Mouse (Mus musculus) ES-Bruce4 (cell line): Measurements from ENCODE around the gene Cdc42ep3. TPM values are rescaled to one million over a fixed set of nuclear protein-coding genes. Genes with fewer than 3 reads are reported as not detected.
A peak's percentile ranks its signal among the peaks of the same experiment; 100 is the strongest.

Experiments used
- H3K27ac ChIP-seq: 2 replicates; pipeline ENCODE4 v1.5.1; 2012; ENCODE audit warnings: low read length, inconsistent platforms; ENCODE audit not compliant: insufficient read depth
- H3K27me3 ChIP-seq: 2 replicates; pipeline ENCODE4 v1.6.1; 2012; ENCODE audit warnings: mild to moderate bottlenecking, low read length, inconsistent platforms; ENCODE audit not compliant: control insufficient read depth, poor library complexity, insufficient read depth, severe bottlenecking
- H3K36me3 ChIP-seq: 2 replicates; pipeline ENCODE4 v1.6.1; 2012; ENCODE audit warnings: inconsistent platforms, mild to moderate bottlenecking, low read length, moderate library complexity; ENCODE audit not compliant: control insufficient read depth, poor library complexity, insufficient read depth, severe bottlenecking
- H3K4me1 ChIP-seq: one replicate; pipeline ENCODE4 v1.8.1; 2011; ENCODE audit warnings: low read length; ENCODE audit not compliant: control insufficient read depth, insufficient read depth
- H3K4me3 ChIP-seq: 2 replicates; pipeline ENCODE4 v1.5.1; 2011; ENCODE audit warnings: low read depth, mild to moderate bottlenecking, low read length
- H3K9ac ChIP-seq: 2 replicates; pipeline ENCODE4 v1.6.1; 2012; ENCODE audit warnings: low read depth, mild to moderate bottlenecking, inconsistent platforms; ENCODE audit not compliant: poor library complexity, severe bottlenecking
- H3K9me3 ChIP-seq: replicated peaks from 2 replicates; pipeline ENCODE4 v1.6.1; 2012; ENCODE audit warnings: mild to moderate bottlenecking, low read length, inconsistent platforms; ENCODE audit not compliant: control insufficient read depth, poor library complexity, insufficient read depth, severe bottlenecking
- CTCF ChIP-seq: IDR thresholded peaks from one replicate; pipeline ENCODE4 v1.8.1; 2011; ENCODE audit warnings: low read depth, low read length
- EP300 ChIP-seq: IDR thresholded peaks from 2 replicates; pipeline ENCODE4 v1.6.1; 2011; ENCODE audit warnings: low read depth, low read length; ENCODE audit not compliant: insufficient read depth
- POLR2A ChIP-seq: IDR thresholded peaks from one replicate; pipeline ENCODE4 v1.8.1; 2011; ENCODE audit warnings: low read length; ENCODE audit not compliant: insufficient read depth
- polyA plus RNA-seq: library from polyadenylated mRNA; stranded (reverse); fragments of >200 nt; gene quantifications from 2 replicates; pipeline ENCODE4 v1.2.4, GENCODE M21; 2011; ENCODE audit warnings: low read depth; ENCODE audit not compliant: missing spikeins, insufficient read depth, insufficient read length

Cdc42ep3 gene
- 9.6 and 10.6 TPM in 2 replicates for polyA plus RNA-seq

- Histone ChIP-seq H3K36me3 (no peaks in the 10 kb centered on the region), H3K4me1 (no peaks in the 10 kb centered on the region), H3K9me3 (no peaks in the 10 kb centered on the region), H3K27me3 (0 out of 2 replicates have a peak, but pooled peaks cover 2% of the 10 kb centered on the region), H3K27ac (no peak within 1 kb of the TSS), H3K4me3 (peak within 1 kb of the TSS; percentile 99), H3K9ac (peak within 1 kb of the TSS; percentile 74)
- TF ChIP-seq POLR2A = no peak
- no peak for TF ChIP-seq CTCF
- TF ChIP-seq EP300 = no peak
These were observed at the start of gene Cdc42ep3 for GRCm38 (mm10) chr17:79354444-79355270. Gene Cdc42ep3, minus strand, starts transcription at chr17:79355091.

- H3K9me3 ChIP-seq = no peaks in the 10 kb centered on the region
- H3K27ac ChIP-seq = no peak overlapping the region
- no peaks in the 10 kb centered on the region for H3K36me3 ChIP-seq
- H3K4me1 ChIP-seq = no peaks in the 10 kb centered on the region
- no peaks in the 10 kb centered on the region for H3K27me3 ChIP-seq
- TF ChIP-seq EP300 = no peak
- no peak for TF ChIP-seq CTCF
- no peak overlapping the region for H3K4me3 ChIP-seq
- no peak overlapping the region for H3K9ac ChIP-seq
These were observed 45.5 kb upstream of the Cdc42ep3 start for GRCm38 (mm10) chr17:79400356-79400755.

- Histone ChIP-seq H3K4me3 (no peak overlapping the region), H3K9me3 (no peaks in the 10 kb centered on the region), H3K4me1 (no peaks in the 10 kb centered on the region), H3K9ac (no peak overlapping the region), H3K27ac (no peak overlapping the region), H3K27me3 (no peaks in the 10 kb centered on the region), H3K36me3 (no peaks in the 10 kb centered on the region)
- TF ChIP-seq EP300 (no peak), CTCF (no peak), POLR2A (no peak)
These were observed 43.5 kb upstream of the Cdc42ep3 start for GRCm38 (mm10) chr17:79398416-79398815.

- TF ChIP-seq EP300 = no peak
- no peak for TF ChIP-seq POLR2A
- no peak for TF ChIP-seq CTCF
- Histone ChIP-seq H3K9me3 (no peaks in the 10 kb centered on the region), H3K9ac (no peak overlapping the region)
These were observed 39.9 kb upstream of the Cdc42ep3 start for GRCm38 (mm10) chr17:79394799-79395198.

GRCm38 (mm10) chr17:79393886-79394285 is 39.0 kb upstream of the Cdc42ep3 start:
- Histone ChIP-seq H3K9me3 (no peaks in the 10 kb centered on the region), H3K9ac (no peak overlapping the region), H3K27me3 (no peaks in the 10 kb centered on the region), H3K36me3 (no peaks in the 10 kb centered on the region), H3K27ac (no peak overlapping the region), H3K4me3 (no peak overlapping the region), H3K4me1 (no peaks in the 10 kb centered on the region)
- TF ChIP-seq POLR2A = no peak
- no peak for TF ChIP-seq EP300
- no peak for TF ChIP-seq CTCF

More at GRCm38 (mm10) chr17:79394799-79395198, 39.9 kb upstream of the Cdc42ep3 start:
- no peak overlapping the region for H3K27ac ChIP-seq
- no peaks in the 10 kb centered on the region for H3K27me3 ChIP-seq
- no peaks in the 10 kb centered on the region for H3K4me1 ChIP-seq
- H3K36me3 ChIP-seq = no peaks in the 10 kb centered on the region
- H3K4me3 ChIP-seq = no peak overlapping the region

GRCm38 (mm10) chr17:79387465-79388066 is 32.7 kb upstream of the Cdc42ep3 start:
- Histone ChIP-seq H3K4me3 (no peak overlapping the region), H3K9ac (no peak overlapping the region), H3K27ac (no peak overlapping the region), H3K4me1 (no peaks in the 10 kb centered on the region), H3K36me3 (no peaks in the 10 kb centered on the region), H3K9me3 (no peaks in the 10 kb centered on the region), H3K27me3 (no peaks in the 10 kb centered on the region)
- TF ChIP-seq POLR2A = no peak
- TF ChIP-seq EP300 = no peak
- no peak for TF ChIP-seq CTCF
